Mouse (Mus musculus): Measurements from ENCODE around the gene Slc24a5. TPM values are rescaled to one million over a fixed set of nuclear protein-coding genes. Genes with fewer than 3 reads are reported as not detected.
A peak's percentile ranks its signal among the peaks of the same experiment; 100 is the strongest.

Gene Slc24a5
- 5.0 and 6.3 TPM in 2 replicates for polyA plus RNA-seq (2016; fragmentation: Nextera tagmentation; extraction: Ambion mirVana)

GRCm38 (mm10) chr2:125067894-125068293 is at the start of gene Slc24a5:
TSS of gene Slc24a5 (plus strand) at chr2:125068124.
- ATAC-seq (ENCODE audit: insufficient number of reproducible peaks, insufficient read depth, low FRiP score, low TSS enrichment): no peak

DNA sequence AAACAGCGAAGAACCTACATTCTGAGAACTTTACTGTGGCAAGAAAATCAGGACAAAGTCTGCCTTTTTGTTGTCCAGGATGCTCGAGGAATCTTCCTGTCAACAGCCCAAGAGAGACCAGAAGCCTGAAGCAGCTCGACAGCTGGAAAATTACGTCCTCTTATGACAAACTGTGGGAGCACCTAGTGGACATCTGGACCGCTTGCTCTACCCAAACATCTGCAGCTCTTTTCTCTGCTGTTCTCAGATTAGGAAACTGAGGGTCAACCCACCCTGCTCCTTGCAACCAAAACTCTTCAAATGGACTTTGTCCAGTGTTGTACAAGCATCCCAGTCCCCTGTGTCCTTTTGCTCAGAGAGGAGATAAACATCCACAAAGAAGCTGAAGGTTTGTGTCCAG is 43.5 kb upstream of the Slc24a5 start:
- ATAC-seq (ENCODE audit: insufficient number of reproducible peaks, insufficient read depth, low FRiP score, low TSS enrichment): no peak
- H3K9ac ChIP-seq: no peak overlapping the region
- H3K27me3 ChIP-seq: no peaks in the 10 kb centered on the region
- H3K9me3 ChIP-seq: no peaks in the 10 kb centered on the region
- no peak overlapping the region for H3K27ac ChIP-seq
- 58% methylated on average over 5 of the region's 5 CpGs for WGBS
- no peak overlapping the region for H3K4me3 ChIP-seq
- H3K4me1 ChIP-seq: no peaks in the 10 kb centered on the region
- no peak overlapping the region for H3K4me2 ChIP-seq (replicated peaks)
- no peaks in the 10 kb centered on the region for H3K36me3 ChIP-seq

More at GRCm38 (mm10) chr2:125067894-125068293, at the start of gene Slc24a5:
- H3K9me3 ChIP-seq: no peaks in the 10 kb centered on the region
- 65% methylated on average over 10 of the region's 10 CpGs for WGBS
- H3K36me3 ChIP-seq: no peaks in the 10 kb centered on the region
- H3K9ac ChIP-seq: no peak within 1 kb of the TSS
- no peak within 1 kb of the TSS for H3K27ac ChIP-seq
- H3K4me2 ChIP-seq (replicated peaks): no peak within 1 kb of the TSS
- H3K27me3 ChIP-seq: no peaks in the 10 kb centered on the region
- no peak within 1 kb of the TSS for H3K4me3 ChIP-seq
- no peaks in the 10 kb centered on the region for H3K4me1 ChIP-seq

DNA sequence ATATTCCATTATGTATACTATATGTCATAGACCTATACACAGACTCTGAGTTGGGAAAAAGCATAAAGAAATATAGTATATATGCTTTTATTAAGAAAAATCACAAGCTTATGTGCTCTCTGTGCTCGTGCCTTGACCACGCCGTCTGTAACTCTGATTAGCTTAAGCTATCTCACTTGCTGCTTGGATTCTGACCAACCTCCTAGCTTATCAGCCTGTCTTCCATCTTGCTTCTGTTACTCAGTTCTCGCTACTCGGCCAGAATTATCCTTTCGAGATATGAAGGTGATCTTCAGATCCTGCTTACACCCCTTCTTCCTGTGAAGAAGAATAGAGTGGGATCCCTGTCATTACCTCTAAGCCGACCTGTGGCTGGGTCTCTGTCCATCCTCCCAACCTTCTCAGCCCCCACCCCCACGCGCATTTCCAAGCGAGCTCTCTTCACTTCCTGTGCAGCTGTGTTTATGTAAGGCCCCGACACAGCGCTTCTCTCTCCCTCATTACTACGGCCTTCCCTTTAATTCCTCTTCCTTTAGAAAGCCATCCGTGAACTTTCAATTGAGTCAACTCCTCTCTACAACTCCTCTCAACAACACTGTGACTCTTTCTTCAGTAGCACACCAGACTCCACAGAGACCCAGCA is 41.4 kb upstream of the Slc24a5 start:
- ATAC-seq (ENCODE audit: insufficient number of reproducible peaks, insufficient read depth, low FRiP score, low TSS enrichment): no peak
- Histone ChIP-seq H3K36me3 (no peaks in the 10 kb centered on the region), H3K4me1 (no peaks in the 10 kb centered on the region), H3K9me3 (no peaks in the 10 kb centered on the region), H3K27ac (no peak overlapping the region), H3K27me3 (no peaks in the 10 kb centered on the region), H3K4me3 (no peak overlapping the region), H3K9ac (no peak overlapping the region), H3K4me2 (replicated peaks) (0 out of 2 replicates have a peak overlapping the region, but pooled peaks have one; percentile 1)
- 50% methylated on average over 14 of the region's 14 CpGs for WGBS

GRCm38 (mm10) chr2:125030591-125030990 is 37.3 kb upstream of the Slc24a5 start:
- H3K4me1 ChIP-seq: no peaks in the 10 kb centered on the region
- no peak overlapping the region for H3K27ac ChIP-seq
- H3K9me3 ChIP-seq: no peaks in the 10 kb centered on the region
- H3K36me3 ChIP-seq: no peaks in the 10 kb centered on the region
- H3K27me3 ChIP-seq: no peaks in the 10 kb centered on the region
- no peak for ATAC-seq (ENCODE audit: insufficient number of reproducible peaks, insufficient read depth, low FRiP score, low TSS enrichment)
- 82% methylated on average over 7 of the region's 7 CpGs for WGBS
- no peak overlapping the region for H3K4me3 ChIP-seq
- no peak overlapping the region for H3K9ac ChIP-seq
- H3K4me2 ChIP-seq (replicated peaks): no peak overlapping the region

DNA sequence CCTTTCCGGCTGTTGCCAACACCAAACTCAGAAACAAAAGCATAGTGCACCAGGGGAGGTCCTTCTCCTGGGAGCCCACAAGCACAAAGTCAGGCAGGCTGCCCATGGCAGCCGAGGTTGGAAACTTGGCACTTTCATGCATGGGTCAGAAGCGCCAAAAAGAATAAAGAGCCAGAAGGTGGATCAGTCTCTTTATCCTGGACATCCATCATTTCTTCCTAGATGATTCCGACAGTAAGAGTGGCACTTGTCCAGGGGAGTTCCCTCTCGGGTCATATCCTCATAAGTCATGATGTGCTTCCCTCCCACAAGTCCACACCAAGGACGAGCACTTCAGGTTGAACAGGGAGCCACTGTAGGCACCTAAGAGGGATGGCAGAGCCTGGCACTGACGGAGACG is 36.8 kb upstream of the Slc24a5 start:
- no peaks in the 10 kb centered on the region for H3K4me1 ChIP-seq
- no peak for ATAC-seq (ENCODE audit: insufficient number of reproducible peaks, insufficient read depth, low FRiP score, low TSS enrichment)

GRCm38 (mm10) chr2:125031562-125032257 is 36.2 kb upstream of the Slc24a5 start:
- no peak for ATAC-seq (ENCODE audit: insufficient number of reproducible peaks, insufficient read depth, low FRiP score, low TSS enrichment)
- no peak overlapping the region for H3K9ac ChIP-seq
- no peaks in the 10 kb centered on the region for H3K27me3 ChIP-seq
- H3K27ac ChIP-seq: no peak overlapping the region
- WGBS: 89% methylated on average over 12 of the region's 12 CpGs
- H3K4me3 ChIP-seq: no peak overlapping the region
- H3K9me3 ChIP-seq: no peaks in the 10 kb centered on the region
- no peaks in the 10 kb centered on the region for H3K4me1 ChIP-seq
- H3K36me3 ChIP-seq: no peaks in the 10 kb centered on the region
- no peak overlapping the region for H3K4me2 ChIP-seq (replicated peaks)

More for the DNA sequence above, 36.8 kb upstream of the Slc24a5 start:
- no peaks in the 10 kb centered on the region for H3K36me3 ChIP-seq
- H3K27me3 ChIP-seq: no peaks in the 10 kb centered on the region
- no peak overlapping the region for H3K27ac ChIP-seq
- no peak overlapping the region for H3K4me3 ChIP-seq
- no peak overlapping the region for H3K4me2 ChIP-seq (replicated peaks)
- 81% methylated on average over 8 of the region's 8 CpGs for WGBS
- no peak overlapping the region for H3K9ac ChIP-seq
- H3K9me3 ChIP-seq: no peaks in the 10 kb centered on the region

GRCm38 (mm10) chr2:125032258-125032973 is 35.5 kb upstream of the Slc24a5 start:
- Histone ChIP-seq H3K9ac (no peak overlapping the region), H3K9me3 (no peaks in the 10 kb centered on the region), H3K4me2 (replicated peaks) (no peak overlapping the region), H3K36me3 (no peaks in the 10 kb centered on the region), H3K4me1 (no peaks in the 10 kb centered on the region), H3K27me3 (no peaks in the 10 kb centered on the region), H3K27ac (no peak overlapping the region), H3K4me3 (no peak overlapping the region)
- 79% methylated on average over 17 of the region's 17 CpGs for WGBS
- no peak for ATAC-seq (ENCODE audit: insufficient number of reproducible peaks, insufficient read depth, low FRiP score, low TSS enrichment)

GRCm38 (mm10) chr2:125033042-125033743 is 34.7 kb upstream of the Slc24a5 start:
- no peak overlapping the region for H3K9ac ChIP-seq
- ATAC-seq (ENCODE audit: insufficient number of reproducible peaks, insufficient read depth, low FRiP score, low TSS enrichment): no peak
- H3K9me3 ChIP-seq: no peaks in the 10 kb centered on the region
- H3K27me3 ChIP-seq: no peaks in the 10 kb centered on the region
- H3K27ac ChIP-seq: no peak overlapping the region
- 53% methylated on average over 10 of the region's 10 CpGs for WGBS
- H3K4me2 ChIP-seq (replicated peaks): no peak overlapping the region
- H3K36me3 ChIP-seq: no peaks in the 10 kb centered on the region
- H3K4me3 ChIP-seq: no peak overlapping the region
- no peaks in the 10 kb centered on the region for H3K4me1 ChIP-seq

GRCm38 (mm10) chr2:125055316-125055903 is 12.5 kb upstream of the Slc24a5 start:
- H3K4me2 ChIP-seq (replicated peaks): no peak overlapping the region
- H3K4me1 ChIP-seq: no peaks in the 10 kb centered on the region
- no peak overlapping the region for H3K27ac ChIP-seq
- no peak overlapping the region for H3K9ac ChIP-seq
- no peaks in the 10 kb centered on the region for H3K27me3 ChIP-seq
- H3K4me3 ChIP-seq: no peak overlapping the region
- H3K36me3 ChIP-seq: no peaks in the 10 kb centered on the region
- no peaks in the 10 kb centered on the region for H3K9me3 ChIP-seq
- no peak for ATAC-seq (ENCODE audit: insufficient number of reproducible peaks, insufficient read depth, low FRiP score, low TSS enrichment)
- 84% methylated on average over 7 of the region's 7 CpGs for WGBS

GRCm38 (mm10) chr2:125057250-125057815 is 10.6 kb upstream of the Slc24a5 start:
- no peak for ATAC-seq (ENCODE audit: insufficient number of reproducible peaks, insufficient read depth, low FRiP score, low TSS enrichment)
- WGBS: 48% methylated on average over 7 of the region's 7 CpGs
- no peak overlapping the region for H3K9ac ChIP-seq
- H3K27me3 ChIP-seq: no peaks in the 10 kb centered on the region
- no peak overlapping the region for H3K4me2 ChIP-seq (replicated peaks)
- no peaks in the 10 kb centered on the region for H3K9me3 ChIP-seq
- H3K4me3 ChIP-seq: no peak overlapping the region
- no peaks in the 10 kb centered on the region for H3K36me3 ChIP-seq
- no peak overlapping the region for H3K27ac ChIP-seq
- no peaks in the 10 kb centered on the region for H3K4me1 ChIP-seq

DNA sequence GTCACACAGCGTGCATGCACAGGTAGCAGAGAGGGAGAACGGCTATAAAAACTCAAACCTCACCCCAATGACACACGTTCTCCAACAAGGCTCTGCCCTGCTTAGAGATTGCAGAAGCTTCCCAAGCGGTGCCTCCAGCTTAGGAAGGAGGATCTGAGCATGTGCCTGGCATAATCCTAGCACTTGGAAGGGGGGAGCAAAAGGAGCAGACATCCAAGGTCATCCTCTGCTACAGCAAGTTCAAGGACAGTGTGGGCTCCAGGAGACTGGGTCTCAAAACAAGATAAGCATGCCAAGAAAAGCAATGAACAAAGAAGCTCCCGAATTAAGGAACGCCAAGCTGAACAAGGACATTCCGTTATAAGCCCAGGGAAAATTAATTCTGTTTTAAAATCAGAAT is 6.5 kb upstream of the Slc24a5 start:
- Histone ChIP-seq H3K27me3 (no peaks in the 10 kb centered on the region), H3K36me3 (no peaks in the 10 kb centered on the region), H3K27ac (no peak overlapping the region), H3K4me1 (no peaks in the 10 kb centered on the region), H3K4me3 (no peak overlapping the region), H3K9ac (no peak overlapping the region), H3K4me2 (replicated peaks) (no peak overlapping the region), H3K9me3 (no peaks in the 10 kb centered on the region)
- ATAC-seq (ENCODE audit: insufficient number of reproducible peaks, insufficient read depth, low FRiP score, low TSS enrichment): no peak
- WGBS: 88% methylated on average over 7 of the region's 7 CpGs

Data from embryonic facial prominence, embryonic 12.5 days (tissue).